Mouse (Mus musculus): ENCODE results near the gene Slc38a8.

DNA sequence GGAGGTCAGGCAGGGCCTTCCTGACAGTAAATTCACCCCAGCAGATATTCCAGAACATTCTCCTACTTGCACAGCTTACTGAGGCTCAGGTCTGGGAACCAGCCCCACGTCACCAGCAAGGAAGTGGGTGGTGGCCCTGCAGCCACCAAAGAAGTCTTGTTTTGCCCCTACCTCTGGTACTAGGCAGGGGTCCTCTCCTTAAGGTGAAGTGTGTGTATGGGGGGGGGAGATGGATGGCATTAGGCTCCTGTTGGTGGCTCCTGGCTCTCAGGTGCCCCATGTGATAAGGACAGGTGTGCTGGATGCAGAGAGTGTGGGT lies 60.6 kb downstream of the Slc38a8 start:
- TF ChIP-seq POLR2A (IDR thresholded peaks at IDR 0.05; ENCODE audit: insufficient read length, low read depth), result no peak
- no peak for TF ChIP-seq E2F4 (IDR thresholded peaks at IDR 0.05; ENCODE audit: insufficient read depth)
- no peak for TF ChIP-seq MYOG (IDR thresholded peaks at IDR 0.05; ENCODE audit: control insufficient read depth in 1 of 3, insufficient read depth in 1 of 3, insufficient read length in 2 of 3, low read depth in 2 of 3)
- no peak for TF ChIP-seq TCF12 (IDR thresholded peaks at IDR 0.05; ENCODE audit: insufficient read depth, poor library complexity, severe bottlenecking)
- TF ChIP-seq USF1 (IDR thresholded peaks at IDR 0.05; ENCODE audit: low read depth), result no peak
- TF ChIP-seq POLR2AphosphoS2 (IDR thresholded peaks at IDR 0.05; ENCODE audit: insufficient read length, low read depth), result no peak
- no peak for TF ChIP-seq MAX (IDR thresholded peaks at IDR 0.05; ENCODE audit: low read depth)
- TF ChIP-seq SRF (IDR thresholded peaks at IDR 0.05; ENCODE audit: control insufficient read depth, insufficient read length, low read depth), result no peak
- TF ChIP-seq CEBPB (IDR thresholded peaks at IDR 0.05; ENCODE audit: insufficient read depth, poor library complexity, severe bottlenecking), result no peak
- TF ChIP-seq TCF3 (IDR thresholded peaks at IDR 0.05; ENCODE audit: insufficient read length, low read depth), result no peak
- TF ChIP-seq REST (IDR thresholded peaks at IDR 0.05; ENCODE audit: insufficient read depth, insufficient read length), result no peak
- no peak for TF ChIP-seq MYOD1 (IDR thresholded peaks at IDR 0.05; ENCODE audit: control insufficient read depth in 1 of 3, insufficient read length in 2 of 3, low read depth in 2 of 3)

All from myocyte (in vitro differentiated cells).